Mouse (Mus musculus) forelimb bud, embryonic 11.5 days (tissue): ENCODE results near the gene Ahnak.
"Not testable (repeated sequence)": the region's sequence is repeated elsewhere in the genome, so short reads cannot be mapped to it uniquely, and the experiment has no call there.

Experiments
- DNase-seq: peaks from one replicate; pipeline ENCODE4 v3.0.0-alpha.2; 2012; ENCODE audit warnings: low read depth, low spot score

Gene Ahnak

DNA sequence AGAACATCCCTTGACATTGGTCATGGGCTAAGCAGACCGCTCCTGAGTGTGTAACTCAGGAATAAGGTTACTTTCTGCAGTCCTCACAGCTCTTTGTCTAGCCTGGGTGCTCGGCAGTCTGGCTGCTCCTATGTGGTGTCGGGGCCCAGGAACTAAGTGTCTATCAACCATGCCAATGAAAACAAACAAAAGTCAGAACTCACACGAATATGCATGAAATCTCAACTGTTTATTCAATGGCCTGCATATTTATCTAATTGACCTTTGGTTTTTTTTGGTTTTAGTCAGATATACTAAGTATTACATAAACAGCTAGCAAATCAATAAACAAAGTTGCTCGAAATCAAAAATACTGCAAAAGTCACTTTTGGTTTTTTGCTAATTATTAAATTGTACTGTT is 106.0 kb downstream of the Ahnak start:
- DNase-seq = no peak

DNA sequence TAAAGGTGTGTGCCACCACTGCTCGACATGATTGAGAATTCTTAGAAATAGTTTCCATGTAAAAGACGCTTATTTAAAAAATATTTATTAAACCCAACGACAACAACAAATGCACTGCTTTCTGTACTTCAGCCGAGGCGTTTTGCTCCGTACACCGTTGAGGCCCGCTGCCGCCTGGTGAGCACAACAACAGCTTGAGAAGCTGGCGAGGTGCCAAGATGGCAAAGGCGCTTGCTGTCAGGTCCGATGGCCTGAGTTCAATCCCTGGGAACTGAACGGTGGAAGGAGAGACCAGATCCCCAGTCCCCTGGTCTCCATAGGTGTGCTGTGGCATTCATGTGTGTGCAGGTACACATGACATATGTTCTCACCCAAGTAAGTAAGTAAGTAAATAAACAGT is 108.4 kb downstream of the Ahnak start:
- no peak for DNase-seq

DNA sequence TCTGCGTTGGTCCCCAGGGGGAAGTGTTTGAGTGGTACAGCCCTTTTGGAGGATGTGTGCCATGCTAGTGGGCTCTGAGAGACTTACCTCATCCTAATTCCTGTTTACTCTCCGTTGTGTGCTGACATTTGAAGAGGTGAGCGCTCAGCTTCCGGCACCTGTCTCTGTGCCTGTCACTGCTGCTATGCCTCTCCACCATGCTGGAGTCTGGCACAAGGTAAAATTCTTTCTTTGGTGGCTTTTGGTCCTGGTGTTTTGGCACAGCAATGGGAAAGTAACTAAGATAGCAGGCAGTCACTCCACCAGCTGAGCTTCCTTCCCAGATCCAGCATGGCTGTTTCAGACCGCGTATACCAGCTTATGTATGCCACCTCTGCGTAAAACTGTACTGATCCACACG is 110.7 kb downstream of the Ahnak start:
- no peak for DNase-seq

DNA sequence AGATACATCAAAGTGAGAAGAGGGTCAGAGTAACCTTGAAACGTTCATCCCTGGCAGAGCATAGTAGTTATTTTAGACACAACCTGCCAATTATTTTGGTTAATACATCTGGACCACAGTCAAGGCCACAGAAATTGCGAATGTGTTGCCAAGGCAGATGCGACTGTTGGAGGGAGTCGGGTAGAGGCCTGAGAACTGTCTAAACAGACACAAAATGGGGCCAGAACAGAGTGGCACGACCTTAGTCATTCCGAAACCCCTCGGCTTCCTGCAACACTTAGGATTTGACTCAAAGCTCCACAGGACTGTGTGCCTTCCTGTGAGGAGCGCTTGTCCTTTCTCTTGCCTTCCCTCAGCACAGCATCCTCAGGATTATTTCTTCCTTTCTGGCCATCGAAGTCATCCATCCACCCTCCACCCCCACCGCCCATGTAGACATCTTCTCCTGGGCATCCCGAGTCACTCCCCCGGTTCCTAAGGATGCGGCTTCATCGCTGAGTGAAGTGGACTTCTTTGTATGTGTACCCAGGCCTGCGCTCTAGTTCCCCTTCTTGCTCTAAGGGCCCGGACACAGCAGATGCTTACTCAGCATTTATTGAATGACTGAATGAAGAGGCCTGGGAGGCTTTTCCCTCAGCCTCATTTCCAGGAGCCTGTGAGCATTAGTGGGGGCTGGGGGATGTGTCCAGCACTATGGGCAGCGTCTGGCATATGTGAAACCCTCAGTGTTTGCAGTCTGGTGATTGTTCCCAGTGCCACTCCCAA is 111.4 kb downstream of the Ahnak start:
- no peak for DNase-seq

DNA sequence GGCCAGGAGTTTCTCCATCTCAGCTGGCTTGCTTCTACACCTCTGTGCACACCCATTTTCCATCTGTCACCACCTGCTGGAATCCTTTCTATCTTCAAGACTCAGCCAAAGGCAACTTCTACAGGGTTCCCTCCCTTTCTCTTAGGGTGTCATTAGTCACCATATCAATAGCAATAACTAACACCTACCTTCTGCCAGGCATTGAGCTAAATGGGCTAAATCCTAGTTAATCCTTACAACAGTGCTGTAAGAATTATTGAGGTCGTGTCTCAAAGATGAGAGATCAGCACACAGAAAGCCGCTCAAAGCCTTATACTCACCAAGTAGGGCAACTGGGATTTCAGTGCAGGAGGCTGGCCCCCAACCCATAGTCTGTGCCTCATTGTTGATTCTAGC is 112.0 kb downstream of the Ahnak start:
- no peak for DNase-seq

DNA sequence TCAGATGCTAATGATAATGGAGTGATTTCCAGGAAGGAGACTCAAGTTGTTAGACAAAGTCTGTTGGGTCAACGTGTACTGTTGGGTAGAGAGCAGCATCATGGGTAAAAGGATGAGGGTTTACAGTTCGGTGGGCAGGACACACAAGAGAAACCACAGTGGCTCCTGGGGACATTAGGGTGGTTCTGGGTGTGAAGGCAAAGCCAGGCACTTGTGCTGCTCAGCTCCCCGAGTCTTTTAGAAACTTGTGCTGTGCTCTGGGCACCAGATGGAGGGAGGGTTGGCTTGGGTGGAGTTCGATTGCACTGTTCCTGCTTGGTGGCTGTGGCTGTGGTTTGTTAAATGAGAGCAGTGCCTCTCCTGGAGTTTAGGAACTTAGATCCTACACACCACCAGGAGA is 114.9 kb downstream of the Ahnak start:
- no peak for DNase-seq

DNA sequence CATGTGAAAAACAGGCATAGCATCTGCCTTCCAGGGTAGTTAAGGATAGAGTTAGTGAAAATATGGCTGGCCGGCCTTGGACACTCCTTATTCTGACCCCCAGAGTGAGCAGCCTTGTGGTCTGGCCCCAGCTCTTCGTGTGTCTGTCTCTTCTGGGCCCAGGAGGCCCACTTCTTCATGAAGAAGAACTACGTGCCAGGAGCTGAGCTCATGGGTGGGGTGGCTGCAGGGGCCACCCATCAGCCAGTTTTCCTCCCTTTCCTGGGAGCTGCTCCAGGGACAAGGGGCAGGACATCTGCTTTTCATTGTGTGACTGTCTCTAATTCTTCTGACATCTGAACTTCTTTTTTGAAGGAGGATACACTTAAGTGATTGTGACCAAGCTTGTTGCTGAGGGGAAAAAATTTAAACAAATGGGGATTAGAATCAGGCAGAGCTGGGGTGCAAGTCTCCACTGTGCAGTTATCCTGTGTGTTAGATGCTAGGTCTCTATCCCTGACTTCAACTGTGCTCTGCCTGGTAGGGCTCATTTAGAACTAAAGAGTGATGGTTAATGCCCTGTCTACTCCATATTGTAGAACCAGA is 116.1 kb downstream of the Ahnak start:
- DNase-seq = no peak

DNA sequence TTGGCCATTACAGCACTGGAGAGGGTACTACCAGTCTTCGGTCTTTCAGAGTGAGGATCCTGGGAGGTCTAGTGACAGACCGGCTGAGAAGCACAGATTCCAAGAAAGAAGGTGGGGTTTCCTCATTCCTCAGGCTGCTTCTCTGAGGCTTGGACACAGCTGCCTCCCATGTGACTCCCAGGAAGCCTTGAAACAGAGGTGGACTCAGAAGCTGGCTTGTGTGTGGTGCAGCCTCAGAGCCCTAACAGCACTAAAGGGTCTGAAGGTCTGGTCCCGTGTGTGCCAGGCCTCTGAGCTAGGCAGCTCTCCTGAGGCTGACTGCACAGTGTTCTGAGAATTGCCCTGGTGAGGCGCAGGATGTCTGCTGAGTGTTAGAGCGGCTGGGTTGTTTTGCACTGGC is 117.0 kb downstream of the Ahnak start:
- DNase-seq = no peak

DNA sequence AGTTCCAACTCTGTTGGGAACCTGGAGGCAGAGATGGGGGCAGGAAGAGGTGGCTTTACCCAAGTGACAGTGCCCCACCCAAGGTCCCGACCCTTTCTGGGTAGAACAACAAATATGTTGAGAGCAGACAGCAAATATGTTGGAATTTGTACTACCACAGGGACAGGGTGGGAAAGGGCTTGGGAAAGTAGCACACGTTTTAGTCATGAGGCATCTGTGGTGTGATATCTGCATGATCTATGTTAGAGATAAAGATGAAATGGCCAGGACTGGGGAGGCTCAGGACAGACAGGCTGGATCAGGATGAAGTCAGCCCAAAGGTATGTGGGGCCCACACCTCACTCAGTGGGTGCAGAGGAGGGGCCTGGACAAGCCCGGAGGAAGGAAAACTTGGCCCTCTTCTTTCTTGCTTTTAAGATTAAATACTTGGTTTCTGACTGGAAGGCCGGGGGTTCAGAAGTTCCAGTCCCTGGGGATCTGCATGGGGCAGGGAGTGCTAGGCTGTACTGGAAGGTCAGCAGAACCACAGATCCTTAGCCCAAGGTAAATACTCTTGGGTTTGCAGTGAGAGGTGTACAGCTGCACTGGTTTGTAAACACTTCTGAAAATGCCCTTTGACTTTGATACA is 117.8 kb downstream of the Ahnak start:
- no peak for DNase-seq

DNA sequence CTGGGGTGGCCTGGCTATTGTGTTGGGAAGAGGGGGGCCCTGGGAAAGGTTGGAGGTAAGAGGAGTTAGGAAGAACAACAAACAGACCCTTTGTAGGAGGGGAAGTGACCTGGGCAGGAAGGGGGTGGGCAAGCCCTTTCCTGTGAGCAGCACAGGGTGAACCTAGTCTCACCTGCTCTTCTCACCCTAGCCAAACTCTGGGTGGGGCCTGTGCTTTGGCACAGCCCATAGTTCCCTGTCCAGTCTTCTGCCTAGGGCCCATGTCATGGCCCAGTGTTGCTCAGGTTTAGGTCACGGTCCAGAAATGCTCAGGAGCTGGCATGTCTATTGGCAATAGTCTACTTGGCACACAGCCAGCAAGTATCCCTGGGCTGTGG is 118.3 kb downstream of the Ahnak start:
- no peak for DNase-seq

DNA sequence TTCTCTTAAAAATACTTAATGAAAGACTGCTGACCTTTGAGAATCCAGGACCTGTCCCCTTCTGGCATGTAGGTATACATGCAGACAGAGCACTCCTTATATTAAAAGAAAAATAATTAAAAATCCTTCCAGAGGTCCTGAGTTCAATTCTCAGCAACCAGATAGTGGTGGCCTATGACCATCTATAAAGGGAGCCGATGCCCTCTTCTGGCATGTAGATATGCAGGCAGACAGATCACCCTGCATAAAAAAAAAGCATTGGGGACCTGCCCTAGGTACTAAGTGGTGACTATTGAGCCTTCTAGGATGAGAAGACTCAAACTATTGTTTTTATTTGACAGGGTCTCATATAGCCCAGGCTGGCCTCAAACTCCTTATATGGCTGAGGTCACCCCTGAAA is 119.5 kb downstream of the Ahnak start:
- no peak for DNase-seq

DNA sequence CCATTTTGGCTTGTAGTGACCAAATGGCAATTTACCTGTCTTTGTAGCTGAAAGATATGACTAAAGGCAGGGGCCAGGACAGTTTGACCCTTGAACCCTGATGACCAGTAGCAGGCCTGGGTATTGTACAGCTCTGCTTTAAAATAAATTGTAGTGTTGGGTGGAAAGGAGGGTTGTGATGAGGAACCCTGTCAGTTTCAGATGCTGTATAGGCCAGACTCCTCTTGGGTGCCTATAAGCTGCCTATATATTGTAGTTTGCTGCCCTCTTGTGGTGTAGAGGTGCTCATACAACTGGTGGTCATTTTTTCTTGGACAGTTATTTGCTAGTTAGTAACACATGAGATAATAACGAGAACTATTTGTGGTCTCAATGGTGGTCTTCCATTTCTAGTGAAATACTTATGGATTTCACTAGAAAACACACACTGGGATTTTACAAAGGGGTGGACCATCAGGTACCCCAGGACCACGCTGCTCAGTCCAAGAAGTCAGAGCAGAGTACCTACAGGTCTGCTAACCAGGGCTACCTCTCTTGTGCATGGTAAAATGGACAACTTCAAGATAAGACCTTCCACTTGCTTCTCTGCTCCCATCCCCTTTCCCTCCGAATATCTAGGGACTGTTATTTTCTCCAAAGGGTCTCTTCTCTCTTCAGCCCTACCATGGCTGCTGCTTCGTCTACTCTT is 121.2 kb downstream of the Ahnak start:
- DNase-seq = peak; percentile 78

DNA sequence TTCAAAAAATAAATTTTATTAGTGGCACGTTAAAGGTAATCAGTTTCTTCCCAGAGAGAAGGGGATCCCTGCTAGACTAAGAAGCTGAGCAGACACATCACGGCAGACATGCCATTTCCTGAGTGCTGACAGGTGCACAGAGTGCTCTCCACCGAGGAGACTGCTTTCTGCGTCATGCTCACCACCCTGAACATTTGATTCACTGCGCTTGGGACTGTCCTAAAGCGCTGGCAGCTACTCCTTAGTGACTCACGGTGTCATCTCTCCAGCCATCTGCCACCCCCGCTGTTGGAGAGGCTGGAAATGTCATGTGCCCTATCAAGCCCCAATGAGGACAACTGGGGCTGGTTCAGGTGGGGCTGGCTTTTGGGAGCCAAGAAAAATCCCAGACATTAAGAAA is 123.0 kb downstream of the Ahnak start:
- no peak for DNase-seq

DNA sequence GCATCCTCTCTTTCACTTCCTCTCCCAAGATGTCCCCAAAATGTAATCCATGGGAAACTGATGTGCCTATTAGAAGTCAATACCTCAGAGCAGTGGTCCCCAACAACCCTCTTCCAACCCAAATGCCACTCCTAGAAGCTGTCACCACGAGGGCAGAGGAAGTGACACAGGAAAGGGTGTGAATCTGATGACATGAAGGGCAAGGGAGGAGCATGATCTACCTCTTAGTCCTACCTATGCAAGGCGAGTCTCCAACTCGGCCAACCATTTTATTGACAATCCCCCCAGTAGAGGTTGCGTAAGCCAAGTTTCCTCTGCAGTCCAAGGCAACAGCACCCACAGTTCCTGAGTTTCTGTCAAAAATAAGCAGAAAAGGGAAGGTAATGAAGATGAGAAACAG is 127.2 kb downstream of the Ahnak start:
- no peak for DNase-seq

DNA sequence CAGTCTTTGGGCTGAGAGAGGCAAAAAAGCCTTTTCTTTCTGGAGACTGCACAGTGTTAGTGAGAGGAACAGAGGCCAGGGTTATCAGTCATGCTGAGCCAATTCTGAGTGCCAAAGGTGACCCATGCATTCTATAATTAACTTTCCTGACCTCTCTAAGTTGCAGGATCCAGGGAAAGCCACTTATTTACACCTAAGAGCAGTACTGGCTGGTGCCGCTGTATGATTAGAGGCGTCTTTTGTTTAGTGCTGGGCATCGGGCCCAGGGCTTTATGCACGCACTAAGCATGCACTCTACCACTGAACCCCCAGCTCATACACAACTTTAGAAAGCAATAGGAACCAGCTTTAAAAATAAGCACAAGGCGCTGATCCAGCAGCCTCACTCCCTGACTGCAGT is 128.2 kb downstream of the Ahnak start:
- no peak for DNase-seq

DNA sequence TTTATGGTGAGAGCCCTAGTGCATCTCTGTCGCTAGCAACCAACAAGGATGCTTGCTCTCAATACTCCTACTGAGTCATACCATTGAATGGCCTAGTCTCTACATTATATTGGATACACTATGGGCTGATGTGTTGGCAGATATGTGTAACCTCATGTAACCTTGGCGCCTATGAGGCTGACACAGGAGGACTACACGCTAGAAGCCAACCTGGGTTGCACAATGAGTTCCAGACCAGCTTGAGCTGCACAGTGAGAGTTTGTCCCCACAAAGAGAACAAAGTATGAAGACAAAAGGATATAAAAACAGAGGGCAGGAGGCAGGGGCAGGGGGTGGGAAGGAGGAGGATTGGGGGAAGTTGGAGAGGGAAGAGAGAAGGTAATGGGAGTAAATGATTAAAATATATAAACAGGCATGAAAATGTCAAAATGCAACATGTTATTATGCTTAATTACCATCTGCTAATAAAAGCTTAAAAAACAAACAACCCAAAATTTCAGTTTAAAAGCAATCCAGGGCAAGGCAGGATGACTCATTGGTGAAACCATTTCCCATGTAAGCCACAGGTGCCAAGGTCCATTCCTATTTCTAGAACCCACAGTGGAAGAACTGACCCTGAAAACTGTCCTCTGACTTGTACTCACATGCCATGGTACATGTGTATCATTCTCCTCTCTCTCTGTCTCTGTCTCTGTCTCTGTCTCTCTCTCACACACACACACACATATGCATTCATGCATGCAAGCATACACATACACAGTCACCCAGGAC is 130.8 kb downstream of the Ahnak start:
- DNase-seq = no peak

DNA sequence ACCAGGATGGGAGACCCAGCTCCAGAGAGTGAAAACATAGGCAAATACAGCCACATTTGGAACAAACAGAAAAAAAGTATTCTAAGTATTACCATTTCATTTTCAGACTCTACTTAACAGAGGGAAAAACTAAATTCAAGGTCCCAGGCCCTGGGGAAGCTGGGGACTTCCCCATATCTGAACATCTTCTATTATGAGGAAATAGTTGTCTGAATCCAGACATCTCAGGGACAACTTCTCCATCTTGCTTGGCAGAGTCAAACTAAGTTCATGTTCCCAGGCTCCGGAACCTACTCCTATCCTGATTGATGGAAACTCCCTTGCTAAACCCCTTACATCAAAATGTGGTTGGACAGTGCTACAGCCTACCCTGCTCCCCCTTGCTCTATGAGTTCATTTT is 133.3 kb downstream of the Ahnak start:
- no peak for DNase-seq

DNA sequence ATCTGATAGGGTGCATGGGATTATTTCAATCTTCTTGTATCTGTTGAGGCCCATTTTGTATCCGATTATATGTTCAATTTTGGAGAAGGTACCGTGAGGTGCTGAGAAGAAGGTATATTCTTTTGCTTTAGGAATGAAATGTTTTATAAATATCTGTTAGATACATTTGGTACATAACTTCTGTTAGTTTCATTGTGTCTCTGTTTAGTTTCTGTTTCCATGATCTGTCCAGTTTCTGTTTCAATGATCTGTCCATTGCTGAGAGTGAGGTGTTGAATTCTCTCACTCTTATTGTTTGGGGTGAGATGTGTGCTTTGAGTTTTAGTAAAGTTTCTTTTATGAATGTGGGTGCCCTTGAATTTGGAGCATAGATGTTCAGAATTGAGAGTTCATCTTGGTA is 134.9 kb downstream of the Ahnak start:
- not testable (repeated sequence) for DNase-seq
